Mouse (Mus musculus) intestine, embryonic 14.5 days (tissue): ENCODE data around the gene Ntf5. TPM values are rescaled to one million over a fixed set of nuclear protein-coding genes. Genes with fewer than 3 reads are reported as not detected.

Source experiments
- ATAC-seq: fragments of 200-750 bp; cut with Nextera tagmentation; replicated peaks from 2 replicates; pipeline ENCODE4 v1.8.0; 2017; ENCODE audit warnings: low read depth, moderate number of reproducible peaks, moderate TSS enrichment, moderate library complexity; ENCODE audit not compliant: low FRiP score, low TSS enrichment
- DNase-seq: peaks from one replicate; pipeline ENCODE4 v3.0.0-alpha.2; 2018; ENCODE audit warnings: low spot score
- H3K27ac ChIP-seq: fragments of 300-500 bp; sonication (generic); 2 replicates; pipeline ENCODE4 v1.5.1; 2014; ENCODE audit warnings: low read depth, mild to moderate bottlenecking, control low read depth
- H3K27me3 ChIP-seq: fragments of 300-500 bp; sonication (generic); replicated peaks from 2 replicates; pipeline ENCODE4 v1.6.1; 2014; ENCODE audit warnings: low read length, control low read depth; ENCODE audit not compliant: control insufficient read depth, insufficient read depth
- H3K36me3 ChIP-seq: fragments of 300-500 bp; sonication (generic); 2 replicates; pipeline ENCODE4 v1.6.1; 2014; ENCODE audit warnings: low read length, control low read depth; ENCODE audit not compliant: control insufficient read depth, insufficient read depth
- H3K4me1 ChIP-seq: fragments of 300-500 bp; sonication (generic); replicated peaks from 2 replicates; pipeline ENCODE4 v1.6.1; 2014; ENCODE audit warnings: low read length, control low read depth, mixed read lengths; ENCODE audit not compliant: control insufficient read depth, insufficient read depth
- H3K4me2 ChIP-seq: fragments of 300-500 bp; sonication (generic); 2 replicates; pipeline ENCODE4 v1.6.1; 2014; ENCODE audit warnings: low read length
- H3K4me3 ChIP-seq: fragments of 300-500 bp; sonication (generic); 2 replicates; pipeline ENCODE4 v1.5.1; 2014; ENCODE audit warnings: low read depth, low read length, control low read depth, mixed read lengths
- H3K9ac ChIP-seq: fragments of 300-500 bp; sonication (generic); 2 replicates; pipeline ENCODE4 v1.6.1; 2014; ENCODE audit warnings: mild to moderate bottlenecking, low read length
- H3K9me3 ChIP-seq: fragments of 300-500 bp; sonication (generic); 2 replicates; pipeline ENCODE4 v1.6.1; 2016; ENCODE audit warnings: low read length, control low read depth; ENCODE audit not compliant: control insufficient read depth
- WGBS: fragments of 180-500 bp; shearing (Covaris S2); extraction: QIAGEN DNeasy Blood & Tissue Kit; methylation state at CpG from one replicate; pipeline ENCODE4 v1.1.7; 2014; 5-methylcytosine and 5-hydroxymethylcytosine counted together
- polyA plus RNA-seq: library from polyadenylated mRNA; unstranded; fragments of >200 nt; fragmentation: Nextera tagmentation; extraction: Ambion mirVana; gene quantifications from 2 replicates; pipeline ENCODE4 v1.2.1, GENCODE M21; 2014

Ntf5 gene
- polyA plus RNA-seq, 1 experiment from 2014 or later, result 2.3 TPM

DNA sequence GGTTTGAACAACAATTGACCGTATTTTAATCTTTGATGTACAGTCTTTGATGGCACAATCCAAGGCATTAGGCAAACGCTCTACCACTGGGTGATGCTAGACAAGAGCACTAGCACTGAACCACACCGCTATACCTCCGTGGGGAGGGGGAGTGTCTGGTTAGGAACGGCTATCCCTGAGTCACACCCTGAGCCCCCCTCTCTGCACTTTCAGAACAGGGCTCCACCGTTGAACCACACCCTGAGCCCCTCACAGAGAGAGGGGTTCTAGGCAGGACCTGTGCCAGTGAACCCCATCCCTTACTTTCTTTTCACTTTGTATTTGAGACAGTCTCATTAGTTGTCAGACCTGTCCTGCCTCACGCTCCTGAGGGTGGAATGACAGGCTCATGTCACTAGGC, 5.1 kb upstream of the Ntf5 start:
- ATAC-seq, result no peak
- no peak overlapping the region for H3K27ac ChIP-seq
- no peak overlapping the region for H3K9ac ChIP-seq
- no peaks in the 10 kb centered on the region for H3K9me3 ChIP-seq
- H3K4me3 ChIP-seq, result no peak overlapping the region
- 0 out of 2 replicates have a peak, but pooled peaks cover 4% of the 10 kb centered on the region for H3K4me1 ChIP-seq
- WGBS, result 65% methylated on average over 7 of the region's 7 CpGs
- peaks cover 74% of the 10 kb centered on the region for H3K27me3 ChIP-seq
- no peaks in the 10 kb centered on the region for H3K36me3 ChIP-seq
- no peak for DNase-seq
- H3K4me2 ChIP-seq, result no peak overlapping the region

GRCm38 (mm10) chr7:45408949-45409348, 4.5 kb upstream of the Ntf5 start:
- Histone ChIP-seq H3K4me1 (peaks cover 4% of the 10 kb centered on the region; the same call in 1 of the 2 replicates), H3K4me2 (no peak overlapping the region), H3K4me3 (no peak overlapping the region), H3K27ac (no peak overlapping the region), H3K27me3 (peaks cover 78% of the 10 kb centered on the region), H3K9ac (no peak overlapping the region), H3K9me3 (no peaks in the 10 kb centered on the region), H3K36me3 (no peaks in the 10 kb centered on the region)
- DNase-seq (no peak), ATAC-seq (no peak)
- 86% methylated on average over 17 of the region's 17 CpGs for WGBS

GRCm38 (mm10) chr7:45409497-45410163, 3.9 kb upstream of the Ntf5 start:
- Histone ChIP-seq H3K36me3 (no peaks in the 10 kb centered on the region), H3K27me3 (peaks cover 85% of the 10 kb centered on the region), H3K9ac (no peak overlapping the region), H3K4me3 (no peak overlapping the region), H3K4me1 (peaks cover 11% of the 10 kb centered on the region; the same call in 1 of the 2 replicates), H3K27ac (no peak overlapping the region), H3K9me3 (no peaks in the 10 kb centered on the region), H3K4me2 (no peak overlapping the region)
- 85% methylated on average over 8 of the region's 8 CpGs for WGBS
- no peak for ATAC-seq
- DNase-seq, result no peak

DNA sequence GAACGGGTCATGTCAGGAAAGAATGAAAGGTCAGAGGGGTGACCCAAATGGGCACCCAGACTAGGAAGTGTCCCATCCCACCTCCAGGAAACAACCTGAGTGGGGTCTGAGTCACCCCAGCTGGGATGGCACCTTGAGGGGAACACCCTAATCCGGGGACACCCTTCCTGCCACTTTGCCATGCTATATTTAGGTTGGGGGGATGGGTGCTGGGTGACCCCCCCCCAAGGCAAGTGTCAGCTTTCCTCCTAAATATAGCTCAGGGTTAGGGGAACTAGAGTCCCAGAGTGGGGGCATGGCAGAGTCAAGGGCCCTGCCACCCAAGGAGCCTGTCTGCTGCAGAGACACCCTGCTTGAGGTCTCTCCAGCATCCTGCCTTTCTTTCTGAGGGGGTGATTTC, 1.1 kb upstream of the Ntf5 start:
- Histone ChIP-seq H3K9ac (no peak overlapping the region), H3K9me3 (no peaks in the 10 kb centered on the region), H3K4me1 (peaks cover 21% of the 10 kb centered on the region), H3K4me2 (no peak overlapping the region), H3K4me3 (no peak overlapping the region), H3K27ac (no peak overlapping the region), H3K27me3 (peaks cover 81% of the 10 kb centered on the region), H3K36me3 (no peaks in the 10 kb centered on the region)
- ATAC-seq (no peak), DNase-seq (no peak)
- WGBS, result 93% methylated on average over 2 of the region's 2 CpGs

GRCm38 (mm10) chr7:45413864-45414739, 607 bp downstream of the Ntf5 start:
- ATAC-seq (peak; percentile 21; the same call in 1 of the 2 replicates), DNase-seq (peak; percentile 70)
- Histone ChIP-seq H3K27me3 (peaks cover 64% of the 10 kb centered on the region), H3K36me3 (no peaks in the 10 kb centered on the region), H3K9ac (peak overlapping the region; percentile 59), H3K4me2 (peak overlapping the region; percentile 89), H3K9me3 (no peaks in the 10 kb centered on the region), H3K4me3 (peak overlapping the region; percentile 52), H3K4me1 (peaks cover 35% of the 10 kb centered on the region), H3K27ac (peak overlapping the region; percentile 73)
- 1% methylated on average over 27 of the region's 27 CpGs for WGBS

- no peaks in the 10 kb centered on the region for H3K36me3 ChIP-seq
- ATAC-seq (no peak), DNase-seq (peak; percentile 59)
- peaks cover 60% of the 10 kb centered on the region for H3K27me3 ChIP-seq
- 51% methylated on average over 12 of the region's 12 CpGs for WGBS
- no peaks in the 10 kb centered on the region for H3K9me3 ChIP-seq
- H3K4me3 ChIP-seq, result no peak overlapping the region
- H3K27ac ChIP-seq, result no peak overlapping the region
- H3K4me1 ChIP-seq, result peaks cover 35% of the 10 kb centered on the region
- H3K9ac ChIP-seq, result no peak overlapping the region
- H3K4me2 ChIP-seq, result no peak overlapping the region; the same call in 1 of the 2 replicates
Observed at GRCm38 (mm10) chr7:45414740-45415224, 1.3 kb downstream of the Ntf5 start.

- Histone ChIP-seq H3K36me3 (no peaks in the 10 kb centered on the region), H3K4me3 (no peak overlapping the region), H3K4me2 (peak overlapping the region; percentile 34), H3K4me1 (peaks cover 39% of the 10 kb centered on the region), H3K27ac (no peak overlapping the region), H3K27me3 (peaks cover 52% of the 10 kb centered on the region), H3K9ac (no peak overlapping the region), H3K9me3 (no peaks in the 10 kb centered on the region)
- WGBS, result 27% methylated on average over 37 of the region's 37 CpGs
- no peak for ATAC-seq
- DNase-seq, result no peak
Observed at GRCm38 (mm10) chr7:45415636-45416035, 2.1 kb downstream of the Ntf5 start.

DNA sequence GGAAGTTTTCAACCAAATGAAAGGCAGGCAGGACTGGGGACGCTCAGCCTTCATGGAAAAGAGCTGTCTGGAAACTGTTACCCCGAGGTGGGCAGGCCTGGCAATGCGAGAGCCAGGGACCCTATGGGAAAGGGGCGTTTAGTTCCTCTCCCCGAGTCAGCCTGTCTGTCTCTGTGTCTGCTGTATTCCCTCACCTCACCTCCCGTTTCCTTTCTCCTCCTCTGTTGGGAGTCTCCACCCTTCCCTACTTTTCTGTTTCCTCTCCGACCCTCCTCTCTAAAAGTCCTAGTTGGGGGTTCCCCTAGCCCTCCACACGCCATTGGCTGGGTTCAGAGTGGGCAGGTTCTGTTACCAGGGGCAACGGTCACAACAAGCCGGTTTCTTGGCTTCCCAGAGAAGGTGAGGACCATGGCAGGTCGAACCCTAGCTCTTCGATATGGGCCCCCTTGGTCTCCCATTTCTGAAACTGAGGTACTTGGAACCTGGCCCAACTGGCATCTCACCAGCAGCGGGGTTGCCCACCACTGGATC, 4.5 kb downstream of the Ntf5 start:
- Histone ChIP-seq H3K27ac (peak overlapping the region; percentile 34), H3K9me3 (no peaks in the 10 kb centered on the region), H3K9ac (no peak overlapping the region; the same call in 1 of the 2 replicates), H3K27me3 (peaks cover 34% of the 10 kb centered on the region), H3K4me1 (peaks cover 41% of the 10 kb centered on the region), H3K4me2 (peak overlapping the region; percentile 40), H3K36me3 (peaks cover 20% of the 10 kb centered on the region), H3K4me3 (no peak overlapping the region)
- ATAC-seq (peak; percentile 28; the same call in 1 of the 2 replicates), DNase-seq (peak; percentile 63)
- WGBS, result 9% methylated on average over 13 of the region's 13 CpGs
